Mouse (Mus musculus) megakaryocyte-erythroid progenitor cell, adult 5-6 weeks (primary cell): ENCODE data around the gene Rrbp1. TPM values are rescaled to one million over a fixed set of nuclear protein-coding genes. Genes with fewer than 3 reads are reported as not detected.

ENCODE experiments used
- total RNA-seq, 2 experiments: library from RNA; stranded (forward) in 1 of 2; stranded (reverse) in 1 of 2; fragments of 200-1000, 215-1000 nt in 1 of 2; fragments of >200 nt in 1 of 2; fragmentation: Nextera tagmentation in 1 of 2; gene quantifications; 2 replicates each; pipeline ENCODE4 v1.2.3; 2014 to 2017

The Rrbp1 gene
- total RNA-seq, 2 experiments from 2014 or later, result 91.8 to 111 TPM

Other genes starting within 250 kb of the Rrbp1 start
- gene Bfsp1, start 148.1 kb downstream of the Rrbp1 start, total RNA-seq (2014; fragmentation: Nextera tagmentation), result not detected in 2 replicates
- not detected in 2 replicates for gene Bfsp1, start 148.1 kb downstream of the Rrbp1 start, total RNA-seq (2017)
- gene Dstn, start 95.9 kb downstream of the Rrbp1 start, total RNA-seq (2014; fragmentation: Nextera tagmentation), result 57.0 and 76.7 TPM in 2 replicates
- gene Dstn, start 95.9 kb downstream of the Rrbp1 start, total RNA-seq (2017), result 102 and 166 TPM in 2 replicates
- not detected in 2 replicates for gene Banf2, start 21.8 kb upstream of the Rrbp1 start, total RNA-seq (2014; fragmentation: Nextera tagmentation)
- not detected in 2 replicates for gene Banf2, start 21.8 kb upstream of the Rrbp1 start, total RNA-seq (2017)